Comparison of ENCODE assay signal across 8 mouse cellular contexts in the genomic region with DNA sequence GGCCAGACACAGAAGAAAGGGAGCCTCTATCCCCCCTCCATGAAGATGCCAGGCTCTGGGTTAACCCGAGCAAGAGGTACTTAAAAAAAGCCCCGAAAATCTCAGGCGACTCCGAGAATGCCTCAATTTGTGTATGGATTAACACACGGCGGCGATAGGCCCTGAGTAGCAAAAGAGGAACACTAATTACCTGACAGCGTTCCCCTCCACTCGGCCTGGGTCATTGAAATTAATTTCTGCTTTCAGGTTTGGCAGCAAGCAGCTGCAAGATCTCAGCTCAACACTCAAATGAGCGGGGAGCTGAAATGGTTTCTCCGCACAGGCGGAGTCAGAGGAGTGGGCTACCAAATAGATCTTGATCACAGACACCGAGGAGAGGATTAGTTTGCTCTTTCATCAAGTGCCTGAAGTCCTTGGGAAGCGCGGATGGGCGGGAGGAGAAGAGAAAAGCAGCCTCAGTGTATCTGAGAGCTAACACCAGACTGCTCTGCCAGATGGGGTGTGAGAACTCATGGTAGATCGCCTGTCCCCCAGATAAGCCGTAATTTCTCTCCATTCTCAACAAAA.
DNase-seq lines count a peak whose midpoint lies in the region; ATAC-seq and TF ChIP-seq lines count a peak whose summit lies in the region.
"Had no signal": no experiment of that assay in that cellular context is flagged by ENCODE, and none has a peak within 500 bp of the region (broad histone marks: within the 10 kb centered on the region; RNA-seq: fewer than 3 reads in every experiment).

No protein-coding gene starts in this region.

- no peak for TF ChIP-seq CTCF in brain, embryonic 14.5 days (IDR thresholded peaks at IDR 0.05; ENCODE audit: borderline replicate concordance, extremely low read depth, insufficient read depth, insufficient read length)

- no peak overlapping the region for H3K4me3 ChIP-seq in limb, embryonic 12.5 days (replicated peaks)
- no peak overlapping the region for H3K4me3 ChIP-seq in limb, embryonic 10.5 days
- H3K4me3 ChIP-seq in embryonic facial prominence, embryonic 11.5 days (ENCODE audit: low read depth, low read length), result no peak overlapping the region
- no peak overlapping the region for H3K4me3 ChIP-seq in midbrain, embryonic 12.5 days

- H3K27me3 ChIP-seq in limb, embryonic 12.5 days, result peaks cover 6% of the 10 kb centered on the region; the same call in 1 of the 2 replicates
- peaks cover 10% of the 10 kb centered on the region; the same call in 1 of the 2 replicates for H3K27me3 ChIP-seq in limb, embryonic 10.5 days (ENCODE audit: low read depth, poor library complexity, severe bottlenecking)
- no peaks in the 10 kb centered on the region for H3K27me3 ChIP-seq in embryonic facial prominence, embryonic 11.5 days (ENCODE audit: control insufficient read depth, insufficient read depth, low read length)
- H3K27me3 ChIP-seq in midbrain, embryonic 12.5 days, result peaks cover 15% of the 10 kb centered on the region

- 0 out of 2 replicates have a peak overlapping the region, but pooled peaks have one; percentile 8 for H3K4me2 ChIP-seq in limb, embryonic 12.5 days
- H3K4me2 ChIP-seq in embryonic facial prominence, embryonic 11.5 days (ENCODE audit: low read depth, low read length), result no peak overlapping the region
- H3K4me2 ChIP-seq in midbrain, embryonic 12.5 days (replicated peaks), result peak overlapping the region; percentile 28; the same call in 1 of the 2 replicates

- no peak for ATAC-seq in limb, embryonic 12.5 days (ENCODE audit: insufficient number of reproducible peaks, insufficient read depth, low FRiP score, low TSS enrichment, low read depth)
- ATAC-seq in embryonic facial prominence, embryonic 11.5 days (replicated peaks; ENCODE audit: insufficient number of reproducible peaks, low FRiP score, low TSS enrichment, low read depth), result 0 out of 2 replicates have a peak, but pooled peaks have one; percentile 25
- no peak for ATAC-seq in midbrain, embryonic 12.5 days (ENCODE audit: low FRiP score, low read depth)
- ATAC-seq in erythroblast, adult 5-6 weeks (replicated peaks; ENCODE audit: low FRiP score, poor library complexity, severe bottlenecking), result no peak

- H3K9me3 ChIP-seq in limb, embryonic 12.5 days, result no peaks in the 10 kb centered on the region
- H3K9me3 ChIP-seq in limb, embryonic 10.5 days (replicated peaks), result no peaks in the 10 kb centered on the region
- H3K9me3 ChIP-seq in embryonic facial prominence, embryonic 11.5 days (replicated peaks; ENCODE audit: control insufficient read depth, low read length), result no peaks in the 10 kb centered on the region
- H3K9me3 ChIP-seq in midbrain, embryonic 12.5 days, result no peaks in the 10 kb centered on the region

- H3K36me3 ChIP-seq in limb, embryonic 12.5 days, result no peaks in the 10 kb centered on the region
- H3K36me3 ChIP-seq in limb, embryonic 10.5 days, result no peaks in the 10 kb centered on the region
- no peaks in the 10 kb centered on the region for H3K36me3 ChIP-seq in embryonic facial prominence, embryonic 11.5 days (replicated peaks; ENCODE audit: control insufficient read depth, insufficient read depth, low read depth, low read length)
- no peaks in the 10 kb centered on the region for H3K36me3 ChIP-seq in midbrain, embryonic 12.5 days

- H3K27ac ChIP-seq in limb, embryonic 12.5 days, result no peak overlapping the region
- H3K27ac ChIP-seq in limb, embryonic 10.5 days, result no peak overlapping the region
- H3K27ac ChIP-seq in embryonic facial prominence, embryonic 11.5 days (replicated peaks; ENCODE audit: low read depth, low read length), result no peak overlapping the region
- H3K27ac ChIP-seq in midbrain, embryonic 12.5 days (replicated peaks), result no peak overlapping the region; the same call in 1 of the 2 replicates

- WGBS in limb, embryonic 12.5 days, result 31% methylated on average over 18 of the region's 18 CpGs
- 41% methylated on average over 18 of the region's 18 CpGs for WGBS in limb, embryonic 10.5 days
- 49% methylated on average over 18 of the region's 18 CpGs for WGBS in embryonic facial prominence, embryonic 11.5 days
- WGBS in midbrain, embryonic 12.5 days, result 30% methylated on average over 18 of the region's 18 CpGs

- H3K9ac ChIP-seq in limb, embryonic 12.5 days (replicated peaks), result no peak overlapping the region
- no peak overlapping the region for H3K9ac ChIP-seq in embryonic facial prominence, embryonic 11.5 days (replicated peaks; ENCODE audit: low read length)
- no peak overlapping the region for H3K9ac ChIP-seq in midbrain, embryonic 12.5 days (replicated peaks)

- no peak for TF ChIP-seq POLR2A in brain, embryonic 14.5 days (IDR thresholded peaks at IDR 0.05; ENCODE audit: borderline replicate concordance, extremely low read depth, insufficient read depth, insufficient read length, poor library complexity, severe bottlenecking)

- peaks cover 29% of the 10 kb centered on the region for H3K4me1 ChIP-seq in limb, embryonic 12.5 days (replicated peaks)
- H3K4me1 ChIP-seq in limb, embryonic 10.5 days, result peaks cover 37% of the 10 kb centered on the region
- H3K4me1 ChIP-seq in embryonic facial prominence, embryonic 11.5 days (ENCODE audit: control insufficient read depth, insufficient read depth, low read length), result no peaks in the 10 kb centered on the region
- H3K4me1 ChIP-seq in midbrain, embryonic 12.5 days, result peaks cover 31% of the 10 kb centered on the region

- no peak for DNase-seq in limb, embryonic 10.5 days (ENCODE audit: low spot score)
- DNase-seq in brain, embryonic 14.5 days (ENCODE audit: low read depth), result peak; percentile 86
- DNase-seq in embryonic facial prominence, embryonic 11.5 days (ENCODE audit: low spot score), result peak; percentile 33
- DNase-seq in gastrocnemius, adult 18-20 months (ENCODE audit: low spot score), result no peak
- DNase-seq: cerebellum, postnatal 14 days had no signal

Comparison
In these comparisons a context has a peak if more than half of its experiments do, and no peak if none do; other contexts are left out.
1. DNase-seq: peak in brain, embryonic 14.5 days (single experiment) and embryonic facial prominence, embryonic 11.5 days (single experiment); none in limb, embryonic 10.5 days (single experiment) and gastrocnemius, adult 18-20 months (single experiment).